In the genomic region with DNA sequence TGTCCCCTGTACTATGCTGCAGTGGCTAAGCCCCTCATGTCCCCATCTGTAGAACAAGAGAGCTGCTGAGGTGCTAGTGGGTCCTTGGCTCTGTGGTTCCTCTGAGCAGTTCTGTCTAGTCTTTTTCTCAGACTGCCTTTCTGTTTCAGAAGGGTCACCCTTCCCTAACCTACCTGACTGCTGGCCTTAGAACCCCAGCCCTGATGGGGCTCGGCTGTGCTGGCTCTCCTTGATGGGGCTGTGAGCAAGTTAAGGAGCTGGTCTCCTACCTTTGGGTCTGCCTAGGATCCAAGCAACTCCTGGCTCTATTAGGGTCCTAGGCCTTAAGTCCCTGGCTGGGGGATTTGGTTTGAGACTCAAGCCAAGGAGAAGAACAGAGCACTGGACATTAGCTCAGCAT, we compare ENCODE assay signal across 18 mouse cellular contexts. TPM values are rescaled to one million over a fixed set of nuclear protein-coding genes. Genes with fewer than 3 reads are reported as not detected.
"Had no signal": no experiment of that assay in that cellular context is flagged by ENCODE, and none has a peak within 500 bp of the region (broad histone marks: within the 10 kb centered on the region; RNA-seq: fewer than 3 reads in every experiment).

No protein-coding gene starts in this region.

- H3K4me1 ChIP-seq: intestine, embryonic 15.5 days; midbrain, embryonic 12.5 days; midbrain, embryonic 15.5 days; neural tube, embryonic 15.5 days had no signal

- H3K9ac ChIP-seq: intestine, embryonic 15.5 days; liver, embryonic 14.5 days; midbrain, embryonic 12.5 days; midbrain, embryonic 15.5 days; neural tube, embryonic 15.5 days had no signal

- H3K27ac ChIP-seq: left cerebral cortex, adult 2 months; liver, embryonic 14.5 days; macrophage; midbrain, embryonic 12.5 days; midbrain, embryonic 15.5 days; neural tube, embryonic 15.5 days; stomach, postnatal 0 days had no signal

- DNase-seq: layer of hippocampus, postnatal 36 days; lung, adult 2 months; right cerebral cortex, adult 18-20 months; right cerebral cortex, postnatal 14 days; right cerebral cortex, postnatal 4 days; thymus, adult 2 months; thymus, postnatal 14 days; thymus, postnatal 4 days had no signal

- H3K4me2 ChIP-seq: intestine, embryonic 15.5 days; midbrain, embryonic 12.5 days; midbrain, embryonic 15.5 days; neural tube, embryonic 15.5 days had no signal

- H3K9me3 ChIP-seq: intestine, embryonic 15.5 days; midbrain, embryonic 12.5 days; midbrain, embryonic 15.5 days; neural tube, embryonic 15.5 days had no signal

- H3K27me3 ChIP-seq: intestine, embryonic 15.5 days; midbrain, embryonic 12.5 days; midbrain, embryonic 15.5 days; neural tube, embryonic 15.5 days had no signal

- ATAC-seq: intestine, embryonic 15.5 days; lung, postnatal 0 days had no signal

- H3K4me3 ChIP-seq: intestine, embryonic 15.5 days; left cerebral cortex, adult 2 months; midbrain, embryonic 12.5 days; midbrain, embryonic 15.5 days; neural tube, embryonic 15.5 days had no signal

RNA-seq across cellular contexts. Expression of gene Vasn, which starts 24.4 kb away (rescaled TPM):
- total RNA-seq: megakaryocyte, adult 5-6 weeks had no signal
